Mouse (Mus musculus) erythroid progenitor cell, adult 5-6 weeks (primary cell): Measurements from ENCODE around the gene Micu2. TPM values are rescaled to one million over a fixed set of nuclear protein-coding genes. Genes with fewer than 3 reads are reported as not detected.

Source experiments
- ATAC-seq: replicated peaks from 2 replicates; pipeline ENCODE4 v1.8.0; 2016; ENCODE audit warnings: moderate number of reproducible peaks, mild to moderate bottlenecking, moderate TSS enrichment, inconsistent platforms; ENCODE audit not compliant: poor library complexity, low FRiP score, severe bottlenecking
- total RNA-seq, 2 experiments: library from RNA; stranded (forward) in 1 of 2; stranded (reverse) in 1 of 2; fragments of 150-400 nt in 1 of 2; fragments of 186-747, 209-891 nt in 1 of 2; gene quantifications; 2 replicates each; pipeline versions ENCODE4 v1.2.3 to v1.2.4; 2015 to 2017; ENCODE audit warnings: low replicate concordance in 2 of 2

Gene Micu2
- total RNA-seq (2015; ENCODE audit: low replicate concordance) (14.3 and 26.7 TPM in 2 replicates), total RNA-seq (2017; ENCODE audit: low replicate concordance) (39.6 and 45.7 TPM in 2 replicates)

DNA sequence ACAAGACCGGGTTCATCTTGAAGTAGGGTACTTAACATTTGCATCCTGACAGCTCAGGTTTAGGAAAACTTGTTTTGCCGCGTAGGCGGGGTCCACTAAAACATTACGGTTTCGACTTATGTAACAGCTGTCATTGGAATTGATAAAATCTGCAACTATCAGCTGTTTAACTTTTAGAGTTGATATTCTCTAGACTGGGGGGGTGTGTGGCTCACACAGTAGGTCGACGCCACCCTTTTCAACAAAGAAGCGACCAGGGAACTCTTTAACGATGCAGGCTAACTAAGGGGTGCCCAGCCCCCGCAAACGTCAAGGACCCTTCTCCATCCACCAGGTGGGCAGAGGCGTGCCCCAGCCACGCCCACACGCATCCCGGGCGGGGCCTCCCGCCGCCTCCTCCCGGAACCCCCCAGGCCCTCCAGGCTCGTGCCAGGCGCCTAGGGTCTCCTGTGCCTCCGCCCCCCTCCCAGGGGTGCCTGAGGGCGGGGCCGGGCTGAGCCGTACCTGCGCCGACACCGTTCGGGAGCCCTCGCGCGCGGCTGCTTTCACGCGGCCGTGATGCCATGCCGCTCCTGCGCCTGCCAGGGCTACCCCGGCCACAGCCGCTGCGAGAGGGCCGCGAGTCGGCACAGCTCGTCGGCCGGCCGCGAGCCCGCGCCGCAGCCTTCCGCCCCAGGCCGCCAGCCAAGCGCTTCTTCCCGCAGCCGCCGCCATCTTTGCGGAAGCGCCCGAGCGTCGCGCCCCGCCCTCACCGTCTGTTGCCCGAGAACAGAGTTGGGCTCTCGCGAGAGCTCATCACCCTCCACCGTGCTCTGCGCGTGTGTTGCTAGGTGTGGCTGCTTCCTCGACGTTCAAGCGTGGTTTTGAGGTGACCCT is at the start of gene Micu2:
Micu2 (minus strand) TSS at position 737 of the 876 bp plus-strand sequence.
- peak; percentile 98 for ATAC-seq

DNA sequence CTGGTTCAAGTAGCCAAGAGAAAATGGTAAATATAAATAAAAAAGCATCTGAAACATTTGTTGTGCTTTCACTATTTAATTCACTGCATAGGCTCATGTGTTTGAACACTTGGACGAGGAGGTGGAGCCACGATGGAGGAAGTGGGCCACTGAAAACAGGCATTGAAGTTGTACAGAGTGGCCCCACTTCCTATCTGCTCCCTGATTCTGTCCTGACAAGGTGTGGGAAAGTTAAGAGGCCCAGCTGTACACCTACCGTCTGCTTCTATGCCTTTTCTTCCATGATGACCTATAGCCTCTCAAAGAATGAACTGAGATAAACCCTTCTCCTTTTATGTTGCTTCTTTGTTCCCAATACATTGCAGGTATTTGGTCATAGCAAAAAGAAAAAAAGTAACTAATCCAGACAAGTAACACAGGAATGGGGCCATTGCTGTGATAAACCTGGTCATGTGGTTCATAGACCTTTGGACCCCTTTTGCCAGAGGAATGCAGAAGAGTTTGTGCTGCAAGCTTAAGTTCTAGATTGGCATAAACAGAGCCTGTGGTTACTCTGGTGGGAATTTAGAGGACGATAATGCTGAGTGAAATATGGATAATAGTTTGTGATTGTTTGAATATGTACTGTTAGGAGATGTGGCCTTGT is 47.7 kb upstream of the Micu2 start:
- no peak for ATAC-seq

DNA sequence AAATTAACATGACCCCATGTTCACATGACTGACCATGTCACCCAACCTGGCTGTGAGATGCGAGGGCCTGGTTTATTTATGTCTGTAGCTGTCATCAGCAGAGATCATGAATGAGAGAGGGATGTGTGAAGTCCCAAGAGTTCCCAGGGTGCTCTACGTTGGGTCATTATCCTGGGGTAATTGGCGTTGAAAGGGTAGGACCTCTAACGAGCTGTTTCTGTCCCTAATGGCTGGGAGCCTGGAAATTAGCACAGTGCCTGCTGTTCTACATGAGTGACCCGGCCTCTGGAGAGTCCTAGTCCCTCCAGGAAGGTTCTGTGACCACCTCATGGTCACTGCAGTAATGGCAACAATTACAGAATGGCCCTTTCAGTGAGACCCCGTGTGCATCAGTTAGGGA is 37.1 kb upstream of the Micu2 start:
- no peak for ATAC-seq

- ATAC-seq, result no peak
These were observed 35.5 kb upstream of the Micu2 start for GRCm38 (mm10) chr14:58034567-58034966.

DNA sequence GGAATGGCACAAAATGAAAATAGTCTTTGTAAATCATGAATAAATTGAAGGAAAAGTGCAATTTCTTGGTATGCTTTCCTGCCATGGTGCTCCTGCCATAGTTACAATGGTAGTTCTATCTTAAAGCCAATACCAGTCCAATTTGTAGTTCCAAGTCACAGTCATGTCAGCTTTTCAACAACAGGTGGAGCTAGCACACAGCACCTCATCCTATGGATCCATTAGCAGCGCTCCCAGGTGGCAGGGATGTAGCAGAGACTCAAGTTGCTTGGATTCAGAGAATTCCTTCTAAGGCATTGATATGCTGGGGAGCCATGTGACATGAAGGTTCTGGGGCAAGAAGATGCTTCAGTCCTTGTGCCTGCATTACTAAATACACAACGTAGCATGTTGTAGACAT is 19.8 kb upstream of the Micu2 start:
- no peak for ATAC-seq

- ATAC-seq, result no peak
These were observed 4.8 kb upstream of the Micu2 start for GRCm38 (mm10) chr14:58003852-58004251.

- no peak for ATAC-seq
These were observed 3.1 kb upstream of the Micu2 start for GRCm38 (mm10) chr14:58002161-58002560.

GRCm38 (mm10) chr14:57999402-57999734 is 306 bp upstream of the Micu2 start:
- ATAC-seq, result no peak

DNA sequence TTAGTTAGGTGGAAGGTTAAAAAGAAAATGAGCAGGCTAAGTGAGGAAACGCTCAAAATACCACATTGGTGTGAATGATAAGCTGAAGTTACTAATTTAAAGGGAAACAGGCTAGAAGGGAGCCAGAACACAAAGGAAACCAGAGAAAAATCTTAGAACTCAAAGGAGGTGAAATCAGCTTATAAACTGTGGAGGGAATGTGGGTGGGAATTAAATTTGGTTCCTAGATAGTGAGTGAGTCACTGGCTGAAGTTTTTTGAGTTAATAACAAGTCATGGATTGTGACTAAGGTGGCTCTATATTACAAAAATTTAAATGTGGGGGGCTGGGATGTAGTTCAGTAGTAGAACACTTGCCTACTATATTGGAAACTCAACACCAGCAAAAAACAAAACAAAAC is 1.6 kb downstream of the Micu2 start:
- ATAC-seq, result no peak

DNA sequence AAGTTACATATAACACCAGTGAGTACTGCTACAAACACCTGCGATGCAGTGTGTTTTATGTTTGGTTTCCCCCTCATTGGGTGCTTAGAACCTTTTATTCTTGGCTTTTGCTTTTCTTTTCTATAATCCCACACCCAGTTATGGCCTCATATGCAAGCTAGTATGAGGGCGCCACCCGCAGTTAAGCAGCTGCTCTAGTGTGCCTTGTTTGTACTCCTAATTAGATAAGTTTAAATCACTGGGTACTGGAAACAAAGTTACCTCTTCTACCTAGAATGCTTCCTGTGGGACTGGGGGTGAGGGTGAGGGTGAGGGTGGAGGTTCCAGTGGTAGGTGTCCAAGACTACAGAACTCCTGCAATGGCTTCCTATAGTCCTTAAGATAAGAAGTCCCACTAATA is 2.9 kb downstream of the Micu2 start:
- ATAC-seq, result no peak

- no peak for ATAC-seq
These were observed 7.3 kb downstream of the Micu2 start for GRCm38 (mm10) chr14:57991761-57992160.

DNA sequence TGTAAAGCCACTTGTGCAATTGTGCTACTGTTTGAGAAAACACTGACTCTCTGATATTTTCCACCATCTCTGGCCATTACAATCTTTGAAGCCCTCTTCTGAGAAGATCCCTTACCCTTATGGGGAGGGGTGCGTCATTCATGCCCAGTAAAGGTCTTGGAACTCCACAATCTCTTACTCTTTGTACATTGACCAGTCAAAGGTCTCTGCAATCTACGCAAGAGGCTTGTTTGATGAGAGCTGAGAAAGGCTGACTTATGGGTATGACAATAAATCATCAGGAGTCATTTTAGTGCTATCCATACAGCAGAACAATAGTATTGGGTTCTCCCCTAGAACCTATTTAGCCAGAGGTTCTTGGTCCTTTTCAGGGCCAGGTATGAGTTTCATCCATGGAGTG is 9.9 kb downstream of the Micu2 start:
- no peak for ATAC-seq

GRCm38 (mm10) chr14:57985780-57986179 is 13.3 kb downstream of the Micu2 start:
- ATAC-seq, result no peak

GRCm38 (mm10) chr14:57982450-57982849 is 16.6 kb downstream of the Micu2 start:
- no peak for ATAC-seq

DNA sequence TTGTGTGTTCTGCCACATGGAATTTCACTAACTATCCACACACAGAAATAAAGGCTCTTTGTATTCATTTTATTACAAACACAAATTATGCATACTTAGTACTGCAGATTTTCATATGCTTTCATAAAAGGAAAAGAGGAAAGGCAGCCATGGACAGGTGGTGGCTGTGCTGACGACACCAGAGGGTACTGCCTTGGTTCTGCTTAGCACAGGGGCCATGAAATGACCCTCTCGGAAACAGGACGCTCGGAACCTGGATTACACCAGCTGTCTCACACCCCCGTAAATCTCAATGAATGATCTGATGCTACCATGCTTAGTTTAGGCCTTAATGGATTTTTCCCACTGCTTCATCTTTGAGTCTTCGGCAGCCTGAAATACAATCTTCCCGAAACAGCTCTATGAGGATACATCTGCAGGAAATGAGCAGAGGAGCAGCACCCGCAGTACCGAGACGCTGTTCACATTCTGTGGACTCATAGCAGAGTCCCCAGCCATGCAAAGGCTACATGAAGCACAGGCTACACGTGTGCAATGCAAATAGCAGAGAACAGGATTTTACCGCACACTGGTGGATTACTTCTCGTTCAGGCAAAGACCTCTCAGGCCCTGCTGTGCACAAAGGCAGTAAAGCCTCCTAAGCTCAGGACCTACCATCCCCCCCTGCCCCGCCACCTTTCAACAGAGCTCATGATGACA is 17.2 kb downstream of the Micu2 start:
- ATAC-seq, result no peak

DNA sequence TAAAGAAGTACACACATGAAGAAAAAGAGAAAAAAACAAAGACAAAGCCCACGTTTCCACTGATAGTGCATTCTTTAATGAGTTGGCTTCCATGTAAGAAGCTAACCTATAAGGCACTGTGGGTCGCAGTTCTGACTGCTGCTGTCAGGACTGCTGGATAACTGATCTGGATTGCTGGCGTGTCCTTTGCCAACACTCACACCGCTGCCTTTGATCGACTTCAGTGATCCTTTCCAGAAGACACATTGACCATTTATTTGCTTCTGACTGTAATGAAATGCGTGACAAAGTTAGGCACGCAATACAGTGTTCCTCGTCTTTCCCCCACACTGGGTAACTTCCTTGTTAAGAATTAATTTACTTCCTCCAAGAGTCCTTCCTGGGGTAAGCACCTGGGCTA is 18.3 kb downstream of the Micu2 start:
- ATAC-seq, result no peak

DNA sequence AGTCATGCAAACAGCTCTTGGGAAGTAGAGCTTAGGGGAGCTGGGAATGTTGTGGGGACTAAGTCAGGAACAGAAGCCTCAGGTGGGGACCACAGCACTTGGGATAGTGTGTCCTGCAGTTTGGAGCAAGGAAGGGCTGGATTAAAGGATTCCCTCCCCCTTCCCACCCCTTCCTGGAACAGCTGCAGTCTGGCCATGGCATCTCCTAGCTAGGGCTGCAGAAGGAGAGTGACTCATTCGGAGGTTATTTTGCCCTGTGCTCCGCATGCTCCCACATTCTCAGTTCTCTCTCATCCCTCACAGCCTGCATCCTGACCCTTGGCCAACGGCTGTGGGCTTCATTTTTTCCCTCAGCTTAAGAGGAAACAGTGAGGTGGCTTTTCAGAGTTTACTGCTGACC is 18.9 kb downstream of the Micu2 start:
- no peak for ATAC-seq

GRCm38 (mm10) chr14:57978144-57978543 is 20.9 kb downstream of the Micu2 start:
- no peak for ATAC-seq

DNA sequence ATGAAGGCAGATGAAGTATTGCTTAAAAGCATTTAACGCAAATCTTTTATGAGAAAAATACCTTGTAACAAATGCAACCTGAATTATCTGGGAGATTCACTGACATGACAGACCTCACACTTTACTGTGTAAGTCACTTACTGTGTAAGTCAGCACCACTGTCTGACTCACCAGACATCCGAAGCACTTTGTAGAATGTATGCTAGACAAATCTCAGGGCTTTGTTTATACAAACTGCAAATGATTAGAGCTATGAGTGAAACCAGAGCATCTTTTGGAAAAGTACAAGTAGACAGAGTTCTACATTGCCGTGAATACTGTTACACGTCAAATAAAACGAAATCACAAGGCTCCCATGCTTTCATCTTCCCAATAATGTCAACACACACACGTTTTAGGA is 23.4 kb downstream of the Micu2 start:
- ATAC-seq, result no peak

GRCm38 (mm10) chr14:57971986-57972525 is 27.0 kb downstream of the Micu2 start:
- ATAC-seq, result no peak
